Mouse (Mus musculus) adipocyte (in vitro differentiated cells): Measurements from ENCODE around the gene Kdm5b.

Experiments used
- DNase-seq: peaks from one replicate; pipeline ENCODE4 v3.0.0-alpha.2; 2016; ENCODE audit warnings: low spot score

Gene Kdm5b

GRCm38 (mm10) chr1:134549632-134550132 lies 10.3 kb upstream of the Kdm5b start, which contains the start of gene Mgat4e:
TSS of gene Mgat4e (minus strand) at chr1:134549682.
- no peak for DNase-seq

- no peak for DNase-seq
These were observed 8.1 kb upstream of the Kdm5b start for GRCm38 (mm10) chr1:134551869-134552268.

GRCm38 (mm10) chr1:134552396-134552795 lies 7.6 kb upstream of the Kdm5b start:
- DNase-seq, result no peak

GRCm38 (mm10) chr1:134555240-134555870 lies 4.6 kb upstream of the Kdm5b start:
- DNase-seq, result no peak

GRCm38 (mm10) chr1:134555871-134556670 lies 3.9 kb upstream of the Kdm5b start:
- no peak for DNase-seq

GRCm38 (mm10) chr1:134556671-134557218 lies 3.2 kb upstream of the Kdm5b start:
- DNase-seq, result peak; percentile 95

- no peak for DNase-seq
These were observed 1.5 kb upstream of the Kdm5b start for GRCm38 (mm10) chr1:134558511-134558910.

- DNase-seq, result no peak
These were observed 745 bp upstream of the Kdm5b start for GRCm38 (mm10) chr1:134559226-134559625.

GRCm38 (mm10) chr1:134560396-134560795 lies 425 bp downstream of the Kdm5b start:
- DNase-seq, result peak; percentile 33

- DNase-seq, result peak; percentile 46
These were observed 1.1 kb downstream of the Kdm5b start for GRCm38 (mm10) chr1:134560801-134561769.

GRCm38 (mm10) chr1:134561770-134562143 lies 1.8 kb downstream of the Kdm5b start:
- DNase-seq, result no peak

- DNase-seq, result no peak
These were observed 2.5 kb downstream of the Kdm5b start for GRCm38 (mm10) chr1:134562457-134562856.

GRCm38 (mm10) chr1:134563726-134564125 lies 3.8 kb downstream of the Kdm5b start:
- no peak for DNase-seq

GRCm38 (mm10) chr1:134567511-134567910 lies 7.5 kb downstream of the Kdm5b start:
- DNase-seq, result no peak

GRCm38 (mm10) chr1:134570171-134570570 lies 10.2 kb downstream of the Kdm5b start:
- DNase-seq, result no peak

- no peak for DNase-seq
These were observed 10.7 kb downstream of the Kdm5b start for GRCm38 (mm10) chr1:134570631-134571030.

- DNase-seq, result no peak
These were observed 13.4 kb downstream of the Kdm5b start for GRCm38 (mm10) chr1:134573300-134573931.

GRCm38 (mm10) chr1:134573932-134574315 lies 14.0 kb downstream of the Kdm5b start:
- DNase-seq, result no peak

- DNase-seq, result no peak
These were observed 17.6 kb downstream of the Kdm5b start for GRCm38 (mm10) chr1:134577384-134578120.

- DNase-seq, result no peak
These were observed 20.8 kb downstream of the Kdm5b start for GRCm38 (mm10) chr1:134580796-134581195.

GRCm38 (mm10) chr1:134583560-134583959 lies 23.6 kb downstream of the Kdm5b start:
- DNase-seq, result no peak
